Mouse (Mus musculus): ENCODE measurements at regions not wholly inside any gene's neighbourhood (a gene's known extent, or its start where the extent isn't known, plus 50 kb on each side); places are given as distances from the start of the nearest gene placed in this dataset.

- DNase-seq (ENCODE audit: extremely low read depth), result no peak
These were observed 439.3 kb downstream of the Mctp2 start for GRCm38 (mm10) chr7:71867090-71867489.

GRCm38 (mm10) chr7:71865371-71866166 lies 440.8 kb downstream of the Mctp2 start:
- no peaks in the 10 kb centered on the region for H3K27me3 ChIP-seq (replicated peaks)
- TF ChIP-seq BHLHE40 (IDR thresholded peaks at IDR 0.05; ENCODE audit: low read depth, low read length), result no peak
- no peak for TF ChIP-seq E2F4 (IDR thresholded peaks at IDR 0.05; ENCODE audit: insufficient replicate concordance, low read depth, low read length)
- no peak for TF ChIP-seq MAX (IDR thresholded peaks at IDR 0.05; ENCODE audit: low read length)
- TF ChIP-seq SMC3 (IDR thresholded peaks at IDR 0.05; ENCODE audit: low read depth, low read length), result no peak
- no peak for TF ChIP-seq MAZ (IDR thresholded peaks at IDR 0.05; ENCODE audit: low read depth, low read length)
- no peak for TF ChIP-seq CTCF (conservative IDR thresholded peaks at IDR 0.05 in 1 of 2, IDR thresholded peaks at IDR 0.05 in 1 of 2; ENCODE audit: low read depth in 2 of 2, low read length in 2 of 2)
- no peak for TF ChIP-seq EP300 (IDR thresholded peaks at IDR 0.05; ENCODE audit: low read length)
- no peak for TF ChIP-seq RCOR1 (conservative IDR thresholded peaks at IDR 0.05; ENCODE audit: low read depth, low read length)
- TF ChIP-seq MYC (IDR thresholded peaks at IDR 0.05; ENCODE audit: low read depth, low read length), result no peak
- TF ChIP-seq NRF1 (IDR thresholded peaks at IDR 0.05; ENCODE audit: low read depth, low read length), result no peak
- no peak for TF ChIP-seq JUN (IDR thresholded peaks at IDR 0.05; ENCODE audit: insufficient read depth, low read depth, low read length)
- no peak for TF ChIP-seq ZKSCAN1 (IDR thresholded peaks at IDR 0.05; ENCODE audit: borderline replicate concordance, low read depth, low read length)
- TF ChIP-seq UBTF (IDR thresholded peaks at IDR 0.05; ENCODE audit: low read depth, low read length), result no peak
- TF ChIP-seq PAX5 (IDR thresholded peaks at IDR 0.05; ENCODE audit: low read length), result no peak
- TF ChIP-seq CHD2 (IDR thresholded peaks at IDR 0.05; ENCODE audit: low read length), result no peak
- TF ChIP-seq SIN3A (IDR thresholded peaks at IDR 0.05; ENCODE audit: low read length), result no peak
- no peak for TF ChIP-seq RAD21 (IDR thresholded peaks at IDR 0.05; ENCODE audit: low read depth, low read length)
- no peak for TF ChIP-seq NELFE (IDR thresholded peaks at IDR 0.05; ENCODE audit: low read depth, low read length)
- dilution Hi-C loops (cut with MboI; ENCODE audit: extremely low pct_ligation_motif_present, extremely low pct_unique_long_range_greater_than_20kb, low sequenced_read_pairs) (no loop called here), in situ Hi-C loops (cut with MboI; ENCODE audit: low pct_ligation_motif_present, low pct_unique_long_range_greater_than_20kb, low sequenced_read_pairs) (no loop called here)
- H3K4me2 ChIP-seq (ENCODE audit: insufficient read depth, low read depth, poor library complexity, severe bottlenecking), result no peak overlapping the region
- H3K27ac ChIP-seq (ENCODE audit: insufficient read depth, low read depth), result no peak overlapping the region
- no peak overlapping the region for H3K9ac ChIP-seq (ENCODE audit: insufficient read depth, low read depth)
- no peak for DNase-seq (ENCODE audit: extremely low read depth)
- H3K9me3 ChIP-seq (replicated peaks; ENCODE audit: low read length), result peaks cover 61% of the 10 kb centered on the region
- no peaks in the 10 kb centered on the region for H3K4me1 ChIP-seq (ENCODE audit: control insufficient read depth in 1 of 2, insufficient read depth in 2 of 2)
- no peaks in the 10 kb centered on the region for H3K79me2 ChIP-seq (replicated peaks; ENCODE audit: control insufficient read depth, extremely low read depth, insufficient read depth, poor library complexity, severe bottlenecking)
- H3K36me3 ChIP-seq (replicated peaks in 1 of 2; ENCODE audit: control insufficient read depth in 1 of 2, insufficient read depth in 1 of 2, low read length in 1 of 2), result no peaks in the 10 kb centered on the region
- H3K4me3 ChIP-seq (replicated peaks in 1 of 3; ENCODE audit: low read depth in 2 of 3, low read length in 2 of 3, poor library complexity in 1 of 3), result no peak overlapping the region

More at GRCm38 (mm10) chr7:71867090-71867489, 439.3 kb downstream of the Mctp2 start:
- H3K27me3 ChIP-seq (replicated peaks), result no peaks in the 10 kb centered on the region
- no peak overlapping the region for H3K4me2 ChIP-seq (ENCODE audit: insufficient read depth, low read depth, poor library complexity, severe bottlenecking)
- peaks cover 58% of the 10 kb centered on the region for H3K9me3 ChIP-seq (replicated peaks; ENCODE audit: low read length)
- no peaks in the 10 kb centered on the region for H3K4me1 ChIP-seq (ENCODE audit: control insufficient read depth in 1 of 2, insufficient read depth in 2 of 2)
- in situ Hi-C loops (cut with MboI; ENCODE audit: low pct_ligation_motif_present, low pct_unique_long_range_greater_than_20kb, low sequenced_read_pairs), result no loop called here
- no peak overlapping the region for H3K27ac ChIP-seq (ENCODE audit: insufficient read depth, low read depth)
- H3K9ac ChIP-seq (ENCODE audit: insufficient read depth, low read depth), result no peak overlapping the region
- no peak for TF ChIP-seq E2F4 (IDR thresholded peaks at IDR 0.05; ENCODE audit: insufficient replicate concordance, low read depth, low read length)
- peak in 1 of 2 experiments; percentile 20; a peak in 1 of 4 replicates for TF ChIP-seq CTCF (conservative IDR thresholded peaks at IDR 0.05 in 1 of 2, IDR thresholded peaks at IDR 0.05 in 1 of 2; ENCODE audit: low read depth in 2 of 2, low read length in 2 of 2)
- peak; percentile 10 for TF ChIP-seq RAD21 (IDR thresholded peaks at IDR 0.05; ENCODE audit: low read depth, low read length)
- no peaks in the 10 kb centered on the region for H3K36me3 ChIP-seq (replicated peaks in 1 of 2; ENCODE audit: control insufficient read depth in 1 of 2, insufficient read depth in 1 of 2, low read length in 1 of 2)
- no peak overlapping the region for H3K4me3 ChIP-seq (replicated peaks in 1 of 3; ENCODE audit: low read depth in 2 of 3, low read length in 2 of 3, poor library complexity in 1 of 3)
- no peaks in the 10 kb centered on the region for H3K79me2 ChIP-seq (replicated peaks; ENCODE audit: control insufficient read depth, extremely low read depth, insufficient read depth, poor library complexity, severe bottlenecking)
- dilution Hi-C loops (cut with MboI; ENCODE audit: extremely low pct_ligation_motif_present, extremely low pct_unique_long_range_greater_than_20kb, low sequenced_read_pairs), result no loop called here

Data from CH12.LX (cell line).